Mouse (Mus musculus): ENCODE data around the gene Slc16a13. TPM values are rescaled to one million over a fixed set of nuclear protein-coding genes. Genes with fewer than 3 reads are reported as not detected.

Slc16a13 gene
- total RNA-seq (2021): 1 to 10 TPM; 7.2 to 8.1 TPM

- peak; percentile 93 for DNase-seq (ENCODE audit: low spot score in 2 of 2)
Observed at GRCm38 (mm10) chr11:70220731-70221602, at the start of gene Slc16a13. Gene Slc16a13, minus strand, starts transcription at chr11:70221064.

GRCm38 (mm10) chr11:70266405-70266804, 45.5 kb upstream of the Slc16a13 start:
- intact Hi-C loops (cut with DNase I): no loop called here
- DNase-seq (ENCODE audit: low spot score in 2 of 2): no peak

More at GRCm38 (mm10) chr11:70220731-70221602, at the start of gene Slc16a13:
- intact Hi-C loops (cut with DNase I): no loop called here

- no peak for DNase-seq (ENCODE audit: low spot score in 2 of 2)
- intact Hi-C loops (cut with DNase I): no loop called here
Observed at GRCm38 (mm10) chr11:70265819-70266218, 45.0 kb upstream of the Slc16a13 start.

GRCm38 (mm10) chr11:70265252-70265651, 44.4 kb upstream of the Slc16a13 start:
- intact Hi-C loops (cut with DNase I): no loop called here
- DNase-seq (ENCODE audit: low spot score in 2 of 2): no peak

GRCm38 (mm10) chr11:70259035-70259434, 38.2 kb upstream of the Slc16a13 start:
- intact Hi-C loops (cut with DNase I): no loop called here

GRCm38 (mm10) chr11:70254931-70255531, 34.2 kb upstream of the Slc16a13 start, which contains the start of gene Alox12:
Gene Alox12, minus strand, starts transcription at chr11:70255353.
- intact Hi-C loops (cut with DNase I): no loop called here
- no peak for DNase-seq (ENCODE audit: low spot score in 2 of 2)

More at GRCm38 (mm10) chr11:70259035-70259434, 38.2 kb upstream of the Slc16a13 start:
- DNase-seq (ENCODE audit: low spot score in 2 of 2): no peak

- no peak for DNase-seq (ENCODE audit: low spot score in 2 of 2)
- intact Hi-C loops (cut with DNase I): no loop called here
Observed at GRCm38 (mm10) chr11:70254337-70254736, 33.5 kb upstream of the Slc16a13 start.

GRCm38 (mm10) chr11:70251853-70252252, 31.0 kb upstream of the Slc16a13 start:
- no peak for DNase-seq (ENCODE audit: low spot score in 2 of 2)
- intact Hi-C loops (cut with DNase I): no loop called here

- DNase-seq (ENCODE audit: low spot score in 2 of 2): no peak
- intact Hi-C loops (cut with DNase I): no loop called here
Observed at GRCm38 (mm10) chr11:70250150-70250549, 29.3 kb upstream of the Slc16a13 start.

- DNase-seq (ENCODE audit: low spot score in 2 of 2): peak in 1 of 2 experiments; percentile 58
- intact Hi-C loops (cut with DNase I): loop anchor here (2.0 kb wide), 1 partner anchor 62 kb away; no protein-coding TSS in a partner anchor
Observed at GRCm38 (mm10) chr11:70247136-70247845, 26.4 kb upstream of the Slc16a13 start.

- intact Hi-C loops (cut with DNase I): no loop called here
- no peak for DNase-seq (ENCODE audit: low spot score in 2 of 2)
Observed at GRCm38 (mm10) chr11:70242591-70242990, 21.7 kb upstream of the Slc16a13 start.

GRCm38 (mm10) chr11:70239541-70240279, 18.8 kb upstream of the Slc16a13 start, which contains the start of the genes Gm21988 and Rnasek:
Gene Gm21988, minus strand, starts transcription at chr11:70239830.
Gene Rnasek, minus strand, starts transcription at chr11:70239842.
- peak; percentile 84 to 87 for DNase-seq (ENCODE audit: low spot score in 2 of 2)
- intact Hi-C loops (cut with DNase I): no loop called here

GRCm38 (mm10) chr11:70238591-70239440, 18.0 kb upstream of the Slc16a13 start:
- peak in 1 of 2 experiments; percentile 9 for DNase-seq (ENCODE audit: low spot score in 2 of 2)
- intact Hi-C loops (cut with DNase I): no loop called here

GRCm38 (mm10) chr11:70237457-70238167, 16.7 kb upstream of the Slc16a13 start, which contains the start of gene 0610010K14Rik:
Gene 0610010K14Rik, minus strand, starts transcription at chr11:70237914.
- DNase-seq (ENCODE audit: low spot score in 2 of 2): peak; percentile 98 to 99
- intact Hi-C loops (cut with DNase I): no loop called here

GRCm38 (mm10) chr11:70236717-70237116, 15.9 kb upstream of the Slc16a13 start:
- DNase-seq (ENCODE audit: low spot score in 2 of 2): no peak
- intact Hi-C loops (cut with DNase I): no loop called here

- intact Hi-C loops (cut with DNase I): no loop called here
- DNase-seq (ENCODE audit: low spot score in 2 of 2): no peak
Observed at GRCm38 (mm10) chr11:70235254-70235900, 14.5 kb upstream of the Slc16a13 start.

GRCm38 (mm10) chr11:70234497-70234896, 13.6 kb upstream of the Slc16a13 start:
- DNase-seq (ENCODE audit: low spot score in 2 of 2): no peak
- intact Hi-C loops (cut with DNase I): no loop called here

Data from left cerebral cortex, postnatal 36 days (tissue).